Mouse (Mus musculus) heart, postnatal 0 days (tissue): ENCODE measurements around the gene Unc80.

ENCODE experiments used
- CTCF ChIP-seq: IDR thresholded peaks from 2 replicates; pipeline ENCODE4 v1.5.1; 2016; ENCODE audit warnings: antibody characterized with exemption, control low read depth, low read depth
- EP300 ChIP-seq: IDR thresholded peaks from 2 replicates; pipeline ENCODE4 v1.6.1; 2016; ENCODE audit warnings: antibody characterized with exemption, low read depth

- TF ChIP-seq CTCF: no peak
- no peak for TF ChIP-seq EP300
Measured at GRCm38 (mm10) chr1:66677928-66678327, 209.8 kb downstream of the Unc80 start.
